Mouse (Mus musculus) lung, embryonic 16.5 days (tissue): ENCODE measurements around the gene Fyttd1. TPM values are rescaled to one million over a fixed set of nuclear protein-coding genes. Genes with fewer than 3 reads are reported as not detected.

Experiments used
- ATAC-seq: fragments of 200-750 bp; cut with Nextera tagmentation; 2 replicates; pipeline ENCODE4 v1.8.0; 2017; ENCODE audit warnings: low read depth, mild to moderate bottlenecking, moderate library complexity
- H3K27ac ChIP-seq: fragments of 300-500 bp; sonication (generic); 2 replicates; pipeline ENCODE4 v1.5.1; 2014; ENCODE audit warnings: mild to moderate bottlenecking, control low read depth, low read length
- H3K27me3 ChIP-seq: fragments of 300-500 bp; sonication (generic); 2 replicates; pipeline ENCODE4 v1.6.1; 2014; ENCODE audit warnings: low read depth, low read length, mixed read lengths; ENCODE audit not compliant: control insufficient read depth, insufficient read depth
- H3K36me3 ChIP-seq: fragments of 300-500 bp; sonication (generic); 2 replicates; pipeline ENCODE4 v1.6.1; 2014; ENCODE audit warnings: low read length; ENCODE audit not compliant: control insufficient read depth, insufficient read depth
- H3K4me1 ChIP-seq: fragments of 300-500 bp; sonication (generic); replicated peaks from 2 replicates; pipeline ENCODE4 v1.6.1; 2014; ENCODE audit warnings: low read length, mixed read lengths; ENCODE audit not compliant: control insufficient read depth, insufficient read depth
- H3K4me2 ChIP-seq: fragments of 300-500 bp; sonication (generic); 2 replicates; pipeline ENCODE4 v1.6.1; 2014; ENCODE audit warnings: low read depth, low read length, control low read depth
- H3K4me3 ChIP-seq: fragments of 300-500 bp; sonication (generic); 2 replicates; pipeline ENCODE4 v1.5.1; 2014; ENCODE audit warnings: mild to moderate bottlenecking, low read length, control low read depth
- H3K9ac ChIP-seq: fragments of 300-500 bp; sonication (generic); 2 replicates; pipeline ENCODE4 v1.6.1; 2014; ENCODE audit warnings: low read length, control low read depth
- H3K9me3 ChIP-seq: fragments of 300-500 bp; sonication (generic); 2 replicates; pipeline ENCODE4 v1.6.1; 2016; ENCODE audit warnings: low read length; ENCODE audit not compliant: control insufficient read depth
- WGBS: fragments of 180-500 bp; shearing (Covaris S2); extraction: QIAGEN DNeasy Blood & Tissue Kit; methylation state at CpG from one replicate; pipeline ENCODE4 v1.1.7; 2014; 5-methylcytosine and 5-hydroxymethylcytosine counted together
- polyA plus RNA-seq: library from polyadenylated mRNA; unstranded; fragments of >200 nt; fragmentation: Nextera tagmentation; extraction: Ambion mirVana; gene quantifications from 2 replicates; pipeline ENCODE4 v1.2.1, GENCODE M21; 2015

The Fyttd1 gene
- polyA plus RNA-seq, 1 experiment from 2014 or later = 100 TPM

GRCm38 (mm10) chr16:32949281-32949680, 72.0 kb downstream of the Fyttd1 start:
- H3K9me3 ChIP-seq = no peaks in the 10 kb centered on the region
- no peak for ATAC-seq
- no peak overlapping the region for H3K27ac ChIP-seq
- H3K4me2 ChIP-seq = no peak overlapping the region
- no peaks in the 10 kb centered on the region for H3K4me1 ChIP-seq
- H3K4me3 ChIP-seq = no peak overlapping the region
- H3K27me3 ChIP-seq = no peaks in the 10 kb centered on the region
- H3K36me3 ChIP-seq = no peaks in the 10 kb centered on the region
- H3K9ac ChIP-seq = no peak overlapping the region

GRCm38 (mm10) chr16:32951074-32951473, 73.8 kb downstream of the Fyttd1 start:
- Histone ChIP-seq H3K27ac (no peak overlapping the region), H3K4me3 (no peak overlapping the region), H3K27me3 (no peaks in the 10 kb centered on the region), H3K9ac (no peak overlapping the region), H3K9me3 (no peaks in the 10 kb centered on the region), H3K4me2 (no peak overlapping the region), H3K36me3 (peaks cover 5% of the 10 kb centered on the region; the same call in 1 of the 2 replicates), H3K4me1 (no peaks in the 10 kb centered on the region)
- ATAC-seq = no peak
- 85% methylated on average over 2 of the region's 2 CpGs for WGBS

GRCm38 (mm10) chr16:32953806-32954205, 76.5 kb downstream of the Fyttd1 start:
- H3K9me3 ChIP-seq = no peaks in the 10 kb centered on the region
- H3K36me3 ChIP-seq = peaks cover 5% of the 10 kb centered on the region; the same call in 1 of the 2 replicates
- WGBS = 62% methylated on average over 5 of the region's 5 CpGs
- no peak overlapping the region for H3K4me2 ChIP-seq
- no peak overlapping the region for H3K9ac ChIP-seq
- no peaks in the 10 kb centered on the region for H3K4me1 ChIP-seq
- no peak overlapping the region for H3K27ac ChIP-seq
- no peak for ATAC-seq
- H3K27me3 ChIP-seq = no peaks in the 10 kb centered on the region
- no peak overlapping the region for H3K4me3 ChIP-seq

GRCm38 (mm10) chr16:32954304-32954703, 77.0 kb downstream of the Fyttd1 start:
- WGBS = 68% methylated on average over 6 of the region's 6 CpGs
- Histone ChIP-seq H3K9me3 (no peaks in the 10 kb centered on the region), H3K9ac (no peak overlapping the region), H3K27ac (no peak overlapping the region), H3K36me3 (peaks cover 6% of the 10 kb centered on the region), H3K27me3 (no peaks in the 10 kb centered on the region), H3K4me3 (no peak overlapping the region), H3K4me1 (no peaks in the 10 kb centered on the region), H3K4me2 (no peak overlapping the region)
- ATAC-seq = no peak

GRCm38 (mm10) chr16:32956889-32957288, 79.6 kb downstream of the Fyttd1 start:
- Histone ChIP-seq H3K27me3 (no peaks in the 10 kb centered on the region), H3K36me3 (peaks cover 19% of the 10 kb centered on the region), H3K27ac (no peak overlapping the region), H3K4me2 (no peak overlapping the region), H3K4me3 (no peak overlapping the region), H3K9ac (no peak overlapping the region), H3K9me3 (no peaks in the 10 kb centered on the region), H3K4me1 (no peaks in the 10 kb centered on the region)
- no peak for ATAC-seq
- WGBS = 52% methylated on average over 5 of the region's 5 CpGs

Other genes with a start within 250 kb of the Fyttd1 start
- 15.4 and 18.0 TPM in 2 replicates for gene Tnk2, start 233.6 kb upstream of the Fyttd1 start, polyA plus RNA-seq
- gene Muc4, start 141.6 kb upstream of the Fyttd1 start, polyA plus RNA-seq = 1.6 and 3.4 TPM in 2 replicates
- 0.11 and 0.34 TPM in 2 replicates for gene Muc20, start 80.1 kb upstream of the Fyttd1 start, polyA plus RNA-seq
- gene Smbd1, start 67.0 kb upstream of the Fyttd1 start, polyA plus RNA-seq = 0.31 and 0.55 TPM in 2 replicates
- gene Rubcn, start 266 bp downstream of the Fyttd1 start, polyA plus RNA-seq = 21.0 and 21.8 TPM in 2 replicates
- 18.4 and 18.9 TPM in 2 replicates for gene Lrch3, start 36.6 kb downstream of the Fyttd1 start, polyA plus RNA-seq
- 6.4 and 7.2 TPM in 2 replicates for gene Iqcg, start 178.7 kb downstream of the Fyttd1 start, polyA plus RNA-seq
- gene Rpl35a, start 179.0 kb downstream of the Fyttd1 start, polyA plus RNA-seq = 895 and 1,004 TPM in 2 replicates
- 2.7 and 4.0 TPM in 2 replicates for gene Lmln, start 185.0 kb downstream of the Fyttd1 start, polyA plus RNA-seq